Mouse (Mus musculus): Measurements from ENCODE around the gene Mcm6. TPM values are rescaled to one million over a fixed set of nuclear protein-coding genes. Genes with fewer than 3 reads are reported as not detected.
"Not testable (repeated sequence)": the region's sequence is repeated elsewhere in the genome, so short reads cannot be mapped to it uniquely, and the experiment has no call there.

Gene Mcm6
- polyA plus RNA-seq, 1 experiment from 2014 or later, result 110 TPM

GRCm38 (mm10) chr1:128327165-128327564 is 32.3 kb downstream of the Mcm6 start:
- 96% methylated on average over 1 of the region's 1 CpGs for WGBS
- H3K4me1 ChIP-seq, result no peaks in the 10 kb centered on the region
- H3K36me3 ChIP-seq, result 0 out of 2 replicates have a peak, but pooled peaks cover 10% of the 10 kb centered on the region
- no peak for ATAC-seq (replicated peaks)
- H3K27me3 ChIP-seq, result no peaks in the 10 kb centered on the region
- no peak overlapping the region for H3K9ac ChIP-seq (replicated peaks)
- no peaks in the 10 kb centered on the region for H3K9me3 ChIP-seq
- no peak overlapping the region for H3K27ac ChIP-seq (replicated peaks)
- H3K4me3 ChIP-seq, result no peak overlapping the region
- H3K4me2 ChIP-seq (replicated peaks), result no peak overlapping the region

GRCm38 (mm10) chr1:128324776-128325175 is 34.7 kb downstream of the Mcm6 start:
- Histone ChIP-seq H3K27me3 (no peaks in the 10 kb centered on the region), H3K4me1 (no peaks in the 10 kb centered on the region), H3K4me2 (replicated peaks) (no peak overlapping the region), H3K36me3 (0 out of 2 replicates have a peak, but pooled peaks cover 2% of the 10 kb centered on the region), H3K9me3 (no peaks in the 10 kb centered on the region), H3K9ac (replicated peaks) (no peak overlapping the region), H3K27ac (replicated peaks) (no peak overlapping the region), H3K4me3 (no peak overlapping the region)
- WGBS, result 82% methylated on average over 2 of the region's 2 CpGs
- ATAC-seq (replicated peaks), result 0 out of 2 replicates have a peak, but pooled peaks have one; percentile 11

GRCm38 (mm10) chr1:128323026-128323643 is 36.3 kb downstream of the Mcm6 start:
- Histone ChIP-seq H3K4me1 (no peaks in the 10 kb centered on the region), H3K27me3 (no peaks in the 10 kb centered on the region), H3K4me2 (replicated peaks) (no peak overlapping the region), H3K36me3 (no peaks in the 10 kb centered on the region), H3K27ac (replicated peaks) (no peak overlapping the region), H3K4me3 (no peak overlapping the region), H3K9ac (replicated peaks) (no peak overlapping the region), H3K9me3 (no peaks in the 10 kb centered on the region)
- ATAC-seq (replicated peaks), result no peak
- WGBS, result 96% methylated on average over 8 of the region's 8 CpGs

GRCm38 (mm10) chr1:128319266-128319665 is 40.2 kb downstream of the Mcm6 start:
- H3K9ac ChIP-seq (replicated peaks); H3K27me3 ChIP-seq; H3K4me2 ChIP-seq (replicated peaks); H3K9me3 ChIP-seq; H3K36me3 ChIP-seq; H3K4me3 ChIP-seq; ATAC-seq (replicated peaks); H3K4me1 ChIP-seq; H3K27ac ChIP-seq (replicated peaks): not testable (repeated sequence)
- 87% methylated on average over 6 of the region's 6 CpGs for WGBS

- H3K27ac ChIP-seq (replicated peaks), result no peak overlapping the region
- no peak overlapping the region for H3K9ac ChIP-seq (replicated peaks)
- no peaks in the 10 kb centered on the region for H3K36me3 ChIP-seq
- H3K4me1 ChIP-seq, result no peaks in the 10 kb centered on the region
- 78% methylated on average over 4 of the region's 4 CpGs for WGBS
- no peaks in the 10 kb centered on the region for H3K27me3 ChIP-seq
- H3K9me3 ChIP-seq, result no peaks in the 10 kb centered on the region
- ATAC-seq (replicated peaks), result no peak
- no peak overlapping the region for H3K4me3 ChIP-seq
- H3K4me2 ChIP-seq (replicated peaks), result no peak overlapping the region
These were observed 44.8 kb downstream of the Mcm6 start for GRCm38 (mm10) chr1:128314665-128315064.

GRCm38 (mm10) chr1:128309043-128309442 is 50.4 kb downstream of the Mcm6 start:
- WGBS, result 73% methylated on average over 3 of the region's 3 CpGs
- ATAC-seq (replicated peaks), result no peak
- H3K4me1 ChIP-seq, result 0 out of 2 replicates have a peak, but pooled peaks cover 1% of the 10 kb centered on the region
- H3K9me3 ChIP-seq, result no peaks in the 10 kb centered on the region
- H3K27ac ChIP-seq (replicated peaks), result no peak overlapping the region
- no peak overlapping the region for H3K4me2 ChIP-seq (replicated peaks)
- H3K36me3 ChIP-seq, result no peaks in the 10 kb centered on the region
- no peaks in the 10 kb centered on the region for H3K27me3 ChIP-seq
- no peak overlapping the region for H3K9ac ChIP-seq (replicated peaks)
- H3K4me3 ChIP-seq, result no peak overlapping the region

- Histone ChIP-seq H3K27ac (replicated peaks) (no peak overlapping the region), H3K9me3 (0 out of 2 replicates have a peak, but pooled peaks cover 3% of the 10 kb centered on the region), H3K4me1 (0 out of 2 replicates have a peak, but pooled peaks cover 5% of the 10 kb centered on the region), H3K4me2 (replicated peaks) (peak overlapping the region; percentile 31), H3K36me3 (no peaks in the 10 kb centered on the region), H3K9ac (replicated peaks) (no peak overlapping the region), H3K27me3 (no peaks in the 10 kb centered on the region), H3K4me3 (peak overlapping the region; percentile 5)
- 64% methylated on average over 16 of the region's 16 CpGs for WGBS
- ATAC-seq (replicated peaks), result peak; percentile 75
These were observed 55.6 kb downstream of the Mcm6 start for GRCm38 (mm10) chr1:128303900-128304299.

- H3K36me3 ChIP-seq, result no peaks in the 10 kb centered on the region
- H3K4me3 ChIP-seq, result no peak overlapping the region
- no peaks in the 10 kb centered on the region for H3K27me3 ChIP-seq
- 52% methylated on average over 5 of the region's 5 CpGs for WGBS
- no peaks in the 10 kb centered on the region for H3K9me3 ChIP-seq
- no peak overlapping the region for H3K9ac ChIP-seq (replicated peaks)
- no peak overlapping the region for H3K27ac ChIP-seq (replicated peaks)
- peak; percentile 40; the same call in 1 of the 2 replicates for ATAC-seq (replicated peaks)
- no peaks in the 10 kb centered on the region for H3K4me1 ChIP-seq
- no peak overlapping the region for H3K4me2 ChIP-seq (replicated peaks)
These were observed 63.5 kb downstream of the Mcm6 start for GRCm38 (mm10) chr1:128295717-128296528.

- WGBS, result 85% methylated on average over 8 of the region's 8 CpGs
These were observed 64.2 kb downstream of the Mcm6 start for GRCm38 (mm10) chr1:128295296-128295695.

GRCm38 (mm10) chr1:128293524-128293923 is 65.9 kb downstream of the Mcm6 start:
- H3K4me2 ChIP-seq (replicated peaks), result no peak overlapping the region
- H3K36me3 ChIP-seq, result no peaks in the 10 kb centered on the region
- H3K27ac ChIP-seq (replicated peaks), result no peak overlapping the region
- H3K4me1 ChIP-seq, result no peaks in the 10 kb centered on the region
- 75% methylated on average over 12 of the region's 12 CpGs for whole genome bisulfite sequencing
- H3K9me3 ChIP-seq, result no peaks in the 10 kb centered on the region
- no peak overlapping the region for H3K9ac ChIP-seq (replicated peaks)
- no peaks in the 10 kb centered on the region for H3K27me3 ChIP-seq
- ATAC-seq (replicated peaks), result no peak
- H3K4me3 ChIP-seq, result no peak overlapping the region

More at GRCm38 (mm10) chr1:128295296-128295695, 64.2 kb downstream of the Mcm6 start:
- no peak overlapping the region for H3K27ac ChIP-seq (replicated peaks)
- H3K4me2 ChIP-seq (replicated peaks), result no peak overlapping the region
- no peaks in the 10 kb centered on the region for H3K27me3 ChIP-seq
- ATAC-seq (replicated peaks), result no peak
- no peaks in the 10 kb centered on the region for H3K36me3 ChIP-seq
- H3K9me3 ChIP-seq, result no peaks in the 10 kb centered on the region
- no peak overlapping the region for H3K9ac ChIP-seq (replicated peaks)
- no peak overlapping the region for H3K4me3 ChIP-seq
- H3K4me1 ChIP-seq, result no peaks in the 10 kb centered on the region

- no peak overlapping the region for H3K9ac ChIP-seq (replicated peaks)
- no peaks in the 10 kb centered on the region for H3K36me3 ChIP-seq
- H3K4me1 ChIP-seq, result no peaks in the 10 kb centered on the region
- H3K4me2 ChIP-seq (replicated peaks), result no peak overlapping the region
- no peaks in the 10 kb centered on the region for H3K27me3 ChIP-seq
- WGBS, result 79% methylated on average over 5 of the region's 5 CpGs
- no peak overlapping the region for H3K4me3 ChIP-seq
- no peaks in the 10 kb centered on the region for H3K9me3 ChIP-seq
- H3K27ac ChIP-seq (replicated peaks), result no peak overlapping the region
- no peak for ATAC-seq (replicated peaks)
These were observed 69.2 kb downstream of the Mcm6 start for GRCm38 (mm10) chr1:128290295-128290694.

GRCm38 (mm10) chr1:128285136-128285535 is 74.3 kb downstream of the Mcm6 start:
- Histone ChIP-seq H3K27ac (replicated peaks) (no peak overlapping the region), H3K27me3 (no peaks in the 10 kb centered on the region), H3K4me2 (replicated peaks) (no peak overlapping the region), H3K4me3 (no peak overlapping the region), H3K9me3 (no peaks in the 10 kb centered on the region), H3K9ac (replicated peaks) (no peak overlapping the region), H3K4me1 (no peaks in the 10 kb centered on the region), H3K36me3 (peaks cover 10% of the 10 kb centered on the region; the same call in 1 of the 2 replicates)
- ATAC-seq (replicated peaks), result no peak
- WGBS, result 70% methylated on average over 9 of the region's 9 CpGs

All from forebrain, embryonic 15.5 days (tissue).